10 mouse cellular contexts compared by ENCODE assay signal in genomic region chr6:82073011-82073410, GRCm38 (mm10). TPM values are rescaled to one million over a fixed set of nuclear protein-coding genes. Genes with fewer than 3 reads are reported as not detected.
DNase-seq lines count a peak whose midpoint lies in the region; ATAC-seq and TF ChIP-seq lines count a peak whose summit lies in the region.
"Had no signal": no experiment of that assay in that cellular context is flagged by ENCODE, and none has a peak within 500 bp of the region (broad histone marks: within the 10 kb centered on the region; RNA-seq: fewer than 3 reads in every experiment).

No protein-coding gene starts in this region.

- H3K27ac ChIP-seq in kidney, postnatal 0 days = 0 out of 2 replicates have a peak overlapping the region, but pooled peaks have one; percentile 21
- H3K27ac ChIP-seq in liver, embryonic 13.5 days = no peak overlapping the region
- no peak overlapping the region for H3K27ac ChIP-seq in neural tube, embryonic 15.5 days (replicated peaks)
- H3K27ac ChIP-seq: embryonic facial prominence, embryonic 13.5 days had no signal

- no peak for TF ChIP-seq CTCF in kidney, postnatal 0 days (IDR thresholded peaks at IDR 0.05; ENCODE audit: low read depth)

- peak; percentile 62; the same call in 1 of the 2 replicates for ATAC-seq in frontal cortex, adult (ENCODE audit: low TSS enrichment)
- ATAC-seq in kidney, postnatal 0 days (replicated peaks; ENCODE audit: low FRiP score, low read depth) = peak; percentile 87
- peak; percentile 89 for ATAC-seq in liver, embryonic 13.5 days (ENCODE audit: low read depth)
- ATAC-seq in neural tube, embryonic 15.5 days (ENCODE audit: low FRiP score) = no peak

- no peak overlapping the region for H3K4me2 ChIP-seq in kidney, postnatal 0 days (ENCODE audit: low read length)
- no peak overlapping the region for H3K4me2 ChIP-seq in liver, embryonic 13.5 days
- no peak overlapping the region for H3K4me2 ChIP-seq in neural tube, embryonic 15.5 days
- H3K4me2 ChIP-seq: embryonic facial prominence, embryonic 13.5 days had no signal

- 0 out of 2 replicates have a peak, but pooled peaks cover 8% of the 10 kb centered on the region for H3K36me3 ChIP-seq in kidney, postnatal 0 days (ENCODE audit: insufficient read depth, low read length)
- peaks cover 7% of the 10 kb centered on the region for H3K36me3 ChIP-seq in liver, embryonic 13.5 days
- no peaks in the 10 kb centered on the region for H3K36me3 ChIP-seq in neural tube, embryonic 15.5 days

- no peak overlapping the region for H3K4me3 ChIP-seq in kidney, postnatal 0 days (replicated peaks; ENCODE audit: low read depth, low read length)
- H3K4me3 ChIP-seq in liver, embryonic 13.5 days (replicated peaks) = no peak overlapping the region
- no peak overlapping the region for H3K4me3 ChIP-seq in neural tube, embryonic 15.5 days (replicated peaks)
- H3K4me3 ChIP-seq: embryonic facial prominence, embryonic 13.5 days had no signal

- intact Hi-C loops in heart, postnatal 36 days (cut with DNase I) = no loop called here

- H3K9ac ChIP-seq in kidney, postnatal 0 days (ENCODE audit: low read depth, low read length) = no peak overlapping the region
- no peak overlapping the region for H3K9ac ChIP-seq in liver, embryonic 13.5 days
- no peak overlapping the region for H3K9ac ChIP-seq in neural tube, embryonic 15.5 days (replicated peaks)
- H3K9ac ChIP-seq: embryonic facial prominence, embryonic 13.5 days had no signal

- no peaks in the 10 kb centered on the region for H3K4me1 ChIP-seq in kidney, postnatal 0 days (replicated peaks; ENCODE audit: insufficient read depth, low read length)
- H3K4me1 ChIP-seq in liver, embryonic 13.5 days (replicated peaks) = no peaks in the 10 kb centered on the region
- no peaks in the 10 kb centered on the region for H3K4me1 ChIP-seq in neural tube, embryonic 15.5 days
- H3K4me1 ChIP-seq: embryonic facial prominence, embryonic 13.5 days had no signal

- DNase-seq in frontal cortex, postnatal 25 days (ENCODE audit: low spot score in 2 of 2) = no peak
- DNase-seq in adrenal gland, adult 8-10 months = peak; percentile 66
- no peak for DNase-seq in kidney, postnatal 0 days (ENCODE audit: low spot score)
- DNase-seq in liver, embryonic 13.5 days = no peak
- no peak for DNase-seq in heart, postnatal 36 days
- no peak for DNase-seq in embryo, embryonic 9.5 days (ENCODE audit: extremely low spot score)
- DNase-seq: gastrocnemius, postnatal 25 days had no signal

- H3K9me3 ChIP-seq in kidney, postnatal 0 days (replicated peaks; ENCODE audit: low read length) = no peaks in the 10 kb centered on the region
- H3K9me3 ChIP-seq in liver, embryonic 13.5 days (replicated peaks) = no peaks in the 10 kb centered on the region
- no peaks in the 10 kb centered on the region for H3K9me3 ChIP-seq in neural tube, embryonic 15.5 days (replicated peaks)

- no peaks in the 10 kb centered on the region for H3K27me3 ChIP-seq in kidney, postnatal 0 days (ENCODE audit: insufficient read depth, low read length)
- no peaks in the 10 kb centered on the region for H3K27me3 ChIP-seq in liver, embryonic 13.5 days
- H3K27me3 ChIP-seq in neural tube, embryonic 15.5 days (replicated peaks) = no peaks in the 10 kb centered on the region; the same call in 1 of the 2 replicates
- H3K27me3 ChIP-seq: embryonic facial prominence, embryonic 13.5 days had no signal

- WGBS in kidney, postnatal 0 days = 100% methylated on average over 2 of the region's 2 CpGs
- 68% methylated on average over 2 of the region's 2 CpGs for WGBS in liver, embryonic 13.5 days (ENCODE audit: insufficient replicate concordance)
- WGBS in neural tube, embryonic 15.5 days = 94% methylated on average over 2 of the region's 2 CpGs

RNA-seq across cellular contexts. Expression of gene Eva1a, which starts 32.2 kb away (rescaled TPM):
- 1 to 10 TPM; 1.2 to 6.2 (median 3.8) TPM for total RNA-seq in adrenal gland, adult 8-10 months (2022)
- polyA plus RNA-seq in kidney, postnatal 0 days (2015; fragmentation: Nextera tagmentation; extraction: Ambion mirVana) = 60.8 and 62.5 TPM in 2 replicates
- polyA plus RNA-seq in liver, embryonic 13.5 days (2015; fragmentation: Nextera tagmentation; extraction: Ambion mirVana) = 5.1 and 6.4 TPM in 2 replicates
- 1 to 10 TPM; 2.6 to 2.8 TPM for total RNA-seq in heart, postnatal 36 days (2021)
- 0.79 and 3.4 TPM in 2 replicates for polyA plus RNA-seq in neural tube, embryonic 15.5 days (2015; fragmentation: Nextera tagmentation; extraction: Ambion mirVana)
